Mouse (Mus musculus) spleen, embryonic (tissue): ENCODE results near the gene Arhgap18.

Source experiments
- CTCF ChIA-PET: fragments of 350-600 bp; sonication (Branson Sonifier 250); formaldehyde crosslinking; loops from one replicate; lab custom pipeline; 2022; lab: Charles Lee

Arhgap18 gene

DNA sequence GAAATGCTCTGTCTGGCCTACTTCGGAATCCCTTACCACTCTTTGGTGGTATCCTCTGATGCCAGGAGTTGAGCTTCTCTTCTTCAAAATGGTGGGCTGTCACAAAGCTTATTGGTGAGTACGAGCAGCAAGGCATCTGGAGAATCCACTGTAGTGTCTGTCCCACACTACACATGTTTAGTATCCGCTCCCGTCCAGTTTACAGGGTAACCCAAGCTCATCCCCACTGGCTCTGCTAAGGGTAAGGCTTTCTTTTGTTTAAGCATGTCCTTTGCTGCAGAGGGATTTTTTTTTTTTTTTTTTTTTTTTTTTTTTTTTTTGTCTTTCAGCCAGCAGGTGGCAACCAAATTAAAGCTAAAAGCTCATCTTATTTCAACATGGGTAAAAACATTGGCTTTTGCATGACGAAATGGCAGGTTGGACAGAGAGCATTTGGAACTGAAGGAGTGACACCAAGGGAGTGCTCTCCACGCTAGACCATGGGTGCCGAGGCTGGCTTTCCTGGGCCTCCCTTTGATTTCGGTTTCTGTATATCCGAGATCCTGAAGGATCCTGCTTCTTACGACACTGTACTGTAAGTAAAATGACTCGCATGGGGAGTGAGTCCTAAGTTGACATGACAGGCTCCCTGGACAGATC is at the start of gene Arhgap18:
Gene Arhgap18 (plus strand): TSS at position 493 of the 639 bp plus-strand sequence.
- CTCF ChIA-PET: interaction anchor here (1.0 to 1.3 kb wide), 4 partner anchors 44 to 380 kb away, joined by 3 to 7 read pairs (median 4); no protein-coding TSS in a partner anchor

GRCm38 (mm10) chr10:26710458-26711011 is 42.7 kb upstream of the Arhgap18 start:
- CTCF ChIA-PET: no interaction called here

GRCm38 (mm10) chr10:26711068-26711467 is 42.2 kb upstream of the Arhgap18 start:
- CTCF ChIA-PET: no interaction called here

DNA sequence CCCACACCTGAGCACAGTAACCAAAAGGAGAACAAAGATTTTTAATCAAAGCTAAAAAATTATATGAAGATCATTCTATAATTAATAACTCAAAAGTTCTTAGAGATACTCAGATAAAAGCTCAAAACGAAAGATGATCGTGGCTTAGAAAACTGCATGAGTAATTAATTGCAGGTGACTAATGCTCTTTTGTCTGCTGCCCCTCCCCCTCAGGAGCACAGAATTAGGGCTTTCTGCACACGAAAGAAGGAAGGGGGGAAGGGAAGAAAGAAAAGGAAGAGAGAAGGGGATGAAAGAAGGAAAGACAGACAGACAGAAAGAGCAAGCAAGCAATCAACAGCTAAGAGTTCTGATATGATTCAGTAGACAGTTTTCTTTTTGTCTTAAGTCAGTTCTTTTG is 39.2 kb upstream of the Arhgap18 start:
- CTCF ChIA-PET: no interaction called here

GRCm38 (mm10) chr10:26724704-26725103 is 28.5 kb upstream of the Arhgap18 start:
- CTCF ChIA-PET: no interaction called here

GRCm38 (mm10) chr10:26725255-26725654 is 28.0 kb upstream of the Arhgap18 start:
- CTCF ChIA-PET: no interaction called here

- CTCF ChIA-PET: no interaction called here
Measured at GRCm38 (mm10) chr10:26750827-26751226, 2.4 kb upstream of the Arhgap18 start.

GRCm38 (mm10) chr10:26752064-26752928 is 925 bp upstream of the Arhgap18 start:
- CTCF ChIA-PET: interaction anchor here (1.2 to 1.3 kb wide), 3 partner anchors 136 to 379 kb away, joined by 3 to 7 read pairs (median 4); no protein-coding TSS in a partner anchor

DNA sequence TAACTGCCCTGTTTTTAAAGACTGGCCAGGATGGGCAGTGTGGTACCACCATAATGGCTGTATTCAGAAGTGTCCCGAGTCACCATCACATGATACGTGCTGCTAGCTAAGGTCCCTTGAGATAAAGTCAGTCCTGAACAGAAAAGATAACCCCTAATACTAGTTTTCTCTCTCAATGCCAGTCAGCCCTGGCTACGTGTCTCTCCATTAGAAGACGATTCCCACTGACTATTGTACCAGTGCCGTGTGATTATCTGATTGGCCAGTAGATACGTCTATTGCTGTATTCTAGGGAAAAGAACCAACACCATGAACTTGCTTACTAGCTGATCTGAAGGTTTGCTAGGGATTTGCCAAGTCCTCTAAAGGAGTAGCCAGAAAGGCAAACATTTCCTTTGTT is 785 bp downstream of the Arhgap18 start:
- CTCF ChIA-PET: interaction anchor here (1.0 kb wide), 1 partner anchor 43 kb away, joined by 5 read pairs; no protein-coding TSS in a partner anchor

- CTCF ChIA-PET: no interaction called here
Measured at GRCm38 (mm10) chr10:26757231-26757630, 4.0 kb downstream of the Arhgap18 start.

DNA sequence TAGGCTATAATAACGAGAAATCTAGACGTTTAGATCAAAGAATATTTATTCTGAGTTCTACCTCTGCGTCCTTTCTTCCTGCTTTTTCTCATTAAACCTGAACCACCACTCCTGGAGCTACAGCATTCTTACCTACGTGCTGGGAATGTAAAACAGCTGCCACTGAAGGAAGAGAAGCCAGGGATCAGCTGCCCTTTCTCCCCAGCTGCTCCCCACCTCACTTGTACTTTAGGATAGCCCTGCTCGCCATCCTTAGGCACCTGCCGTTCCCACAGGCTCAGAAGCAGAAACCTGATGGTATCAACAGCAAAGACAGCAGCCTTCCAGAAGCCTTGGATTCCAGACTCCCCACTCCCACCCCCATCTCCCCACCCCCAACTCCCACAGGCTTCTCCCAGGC is 6.2 kb downstream of the Arhgap18 start:
- CTCF ChIA-PET: interaction anchor here (0.5 kb wide), 1 partner anchor 126 kb away, joined by 10 read pairs; no protein-coding TSS in a partner anchor

DNA sequence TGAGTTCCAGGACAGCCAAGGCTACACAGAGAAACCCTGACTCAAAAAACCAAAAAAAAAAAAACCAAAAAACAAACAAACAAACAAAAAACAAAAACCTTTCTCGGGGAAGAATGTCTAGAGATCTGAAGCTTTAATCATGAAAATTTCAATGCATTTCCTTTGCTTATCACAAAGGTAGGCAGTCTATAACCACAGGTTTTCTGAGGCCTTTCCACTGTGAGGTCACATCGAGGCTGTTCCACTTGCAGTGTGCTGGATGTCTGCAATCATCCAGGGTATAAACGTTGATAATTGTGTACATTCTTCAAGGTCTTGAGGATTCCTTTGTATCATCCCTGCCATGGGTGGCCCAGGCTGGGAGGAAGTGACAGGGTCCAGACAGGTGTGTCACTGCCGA is 7.9 kb downstream of the Arhgap18 start:
- CTCF ChIA-PET: interaction anchor here (0.8 kb wide), 1 partner anchor 13 kb away, joined by 4 read pairs; no protein-coding TSS in a partner anchor

DNA sequence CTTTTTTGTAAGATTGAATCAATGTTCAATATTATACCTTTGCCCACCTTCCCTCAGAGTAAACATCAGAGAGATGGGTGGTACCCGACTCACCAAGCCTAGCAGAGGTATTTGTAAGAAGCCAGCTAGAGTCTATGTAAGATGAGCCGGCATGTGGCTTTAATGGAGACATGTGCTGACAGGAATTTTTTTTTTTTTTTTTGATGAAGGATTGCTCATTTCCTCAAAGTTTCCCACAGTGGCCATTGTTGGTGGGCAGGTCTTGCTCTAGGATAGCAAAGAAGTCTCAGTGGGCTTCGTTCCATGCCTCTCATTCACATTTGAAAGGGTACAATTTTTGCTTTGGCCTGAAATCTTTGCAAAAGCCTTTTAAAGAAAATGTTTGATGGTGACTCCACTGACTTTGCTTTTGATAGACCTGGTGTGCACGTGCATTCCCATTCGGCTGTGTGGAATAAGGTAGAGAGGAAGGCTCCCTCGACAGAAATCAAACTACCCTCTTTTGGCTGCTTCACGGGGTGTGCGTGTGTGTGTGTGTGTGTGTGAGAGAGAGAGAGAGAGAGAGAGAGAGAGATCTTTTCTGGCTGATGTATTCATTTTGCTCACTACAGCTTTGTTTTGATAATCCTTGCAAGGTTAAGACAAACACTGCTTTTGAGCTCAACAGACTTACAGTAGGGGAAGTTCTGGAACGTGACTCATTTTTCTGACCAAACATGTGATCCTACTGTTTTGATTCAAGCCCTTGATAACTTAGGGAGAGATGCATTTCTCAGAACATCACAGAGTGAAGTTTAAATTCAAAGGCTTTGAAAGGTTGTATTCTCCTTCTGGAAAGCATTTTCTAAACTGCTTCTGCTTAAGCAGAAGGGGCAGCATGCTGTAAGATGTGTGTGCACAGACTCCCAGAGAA is 9.0 kb downstream of the Arhgap18 start:
- CTCF ChIA-PET: interaction anchor here (0.6 to 0.8 kb wide), 2 partner anchors 14 to 46 kb away, joined by 3 to 4 read pairs; no protein-coding TSS in a partner anchor

DNA sequence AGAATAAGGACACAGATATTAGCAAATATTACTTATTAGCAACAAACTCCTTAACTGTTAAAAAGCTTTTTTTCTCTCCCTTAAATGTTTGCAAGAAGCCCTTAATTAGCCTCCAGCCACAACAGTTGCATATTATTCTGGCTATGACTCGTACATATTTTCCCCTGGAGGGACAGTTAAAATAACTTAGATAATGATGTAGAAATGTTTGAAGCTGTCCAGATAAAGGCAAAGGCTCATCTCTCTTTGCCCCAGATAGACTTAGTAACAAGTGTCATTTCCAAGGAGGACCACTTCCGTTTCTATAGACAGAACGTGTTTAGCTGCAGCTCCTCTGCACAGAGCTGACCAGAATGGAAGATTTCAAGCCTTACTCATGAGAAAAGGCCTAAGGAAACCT is 14.0 kb downstream of the Arhgap18 start:
- CTCF ChIA-PET: interaction anchor here (0.7 kb wide), 1 partner anchor 40 kb away, joined by 3 read pairs; no protein-coding TSS in a partner anchor

DNA sequence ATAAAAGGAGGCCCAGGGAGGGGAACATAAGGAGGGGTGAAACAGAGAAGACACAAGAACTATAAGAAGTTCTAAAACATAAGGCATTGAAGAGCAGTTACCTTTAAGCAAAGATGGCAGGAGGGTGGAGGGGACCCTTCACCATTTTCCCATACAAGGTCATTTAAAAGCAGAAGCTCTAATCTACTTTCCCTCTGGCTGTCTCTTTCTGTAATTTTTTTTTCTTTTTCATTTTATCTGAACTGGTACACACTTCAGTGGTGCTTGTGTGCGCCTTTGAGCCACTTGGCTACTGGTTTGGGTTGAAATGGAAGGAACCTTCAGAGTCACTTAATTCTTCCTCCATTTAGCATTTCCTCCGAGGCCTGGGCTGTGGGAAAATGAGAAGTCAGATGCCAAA is 15.7 kb downstream of the Arhgap18 start:
- CTCF ChIA-PET: no interaction called here

GRCm38 (mm10) chr10:26770035-26770434 is 16.8 kb downstream of the Arhgap18 start:
- CTCF ChIA-PET: no interaction called here

DNA sequence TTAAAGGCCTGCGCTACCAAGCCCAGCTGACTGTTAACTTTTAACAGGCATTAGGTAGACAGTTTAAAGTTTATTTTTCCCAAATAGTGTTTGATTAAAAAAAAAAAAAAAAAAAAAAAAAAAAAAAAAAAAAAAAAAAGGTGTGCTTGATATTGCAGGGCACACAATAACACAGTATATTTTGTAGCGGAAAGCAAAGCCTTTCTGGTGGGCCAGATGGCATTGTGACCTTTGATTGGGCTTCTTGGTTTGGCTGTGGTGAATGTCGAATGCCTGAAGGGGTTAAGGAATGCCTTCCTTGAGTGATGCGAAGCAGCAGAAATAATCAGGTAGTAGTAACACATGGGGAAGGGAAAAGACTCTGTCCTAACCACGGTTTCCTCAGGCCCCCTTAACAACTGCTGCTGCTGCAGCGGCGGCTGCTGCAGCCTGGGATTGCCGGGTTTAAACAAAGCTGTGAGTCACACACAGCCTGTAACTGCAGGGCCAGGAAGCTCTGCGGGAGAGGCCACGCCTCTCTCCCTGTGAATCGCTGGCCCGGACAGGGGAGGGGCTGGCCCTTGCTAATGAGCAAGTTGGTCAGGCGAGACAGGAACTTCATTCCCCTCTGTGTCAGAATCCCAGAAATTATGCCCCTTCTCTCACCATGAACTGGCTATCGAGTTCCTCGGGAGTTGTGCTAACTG is 18.9 kb downstream of the Arhgap18 start:
- CTCF ChIA-PET: interaction anchor here (0.6 kb wide), 1 partner anchor 20 kb away, joined by 4 read pairs; no protein-coding TSS in a partner anchor

- CTCF ChIA-PET: no interaction called here
Measured at GRCm38 (mm10) chr10:26772624-26773540, 19.7 kb downstream of the Arhgap18 start.

- CTCF ChIA-PET: no interaction called here
Measured at GRCm38 (mm10) chr10:26773541-26773940, 20.3 kb downstream of the Arhgap18 start.
